Mouse (Mus musculus) ES-E14 (cell line): ENCODE data around the gene Cldnd1. TPM values are rescaled to one million over a fixed set of nuclear protein-coding genes. Genes with fewer than 3 reads are reported as not detected.

Experiments
- DNase-seq: peaks from one replicate; pipeline ENCODE4 v3.0.0-alpha.2; 2013; ENCODE audit warnings: low read depth, low spot score
- H3K27ac ChIP-seq: 2 replicates; pipeline ENCODE4 v1.5.1; 2012; ENCODE audit warnings: low read depth, mild to moderate bottlenecking, low read length, moderate library complexity, mixed read lengths; ENCODE audit not compliant: poor library complexity, insufficient read depth, severe bottlenecking
- H3K36me3 ChIP-seq: 2 replicates; pipeline ENCODE4 v1.6.1; 2012; ENCODE audit warnings: mild to moderate bottlenecking, low read length, moderate library complexity, mixed read lengths; ENCODE audit not compliant: control insufficient read depth, poor library complexity, insufficient read depth, severe bottlenecking
- H3K4me1 ChIP-seq, 2 experiments: fragments of 150-350 bp in 1 of 2; sonication (generic) in 1 of 2; 2 replicates each; pipeline ENCODE4 v1.6.1; 2012; ENCODE audit warnings: low read length in 2 of 2, mild to moderate bottlenecking in 1 of 2, mixed read lengths in 1 of 2; ENCODE audit not compliant: control insufficient read depth in 2 of 2, insufficient read depth in 2 of 2, poor library complexity in 1 of 2
- H3K4me3 ChIP-seq, 2 experiments: fragments of 150-350 bp in 1 of 2; sonication (generic) in 1 of 2; 2 replicates each; pipeline ENCODE4 v1.5.1; 2012; ENCODE audit warnings: low read length in 2 of 2, low read depth in 1 of 2, mild to moderate bottlenecking in 1 of 2, mixed read lengths in 1 of 2; ENCODE audit not compliant: insufficient read depth in 1 of 2, poor library complexity in 1 of 2, severe bottlenecking in 1 of 2
- H3K9ac ChIP-seq: 2 replicates; pipeline ENCODE4 v1.6.1; 2012; ENCODE audit warnings: low read depth, mild to moderate bottlenecking, low read length, mixed read lengths; ENCODE audit not compliant: poor library complexity, insufficient read depth, severe bottlenecking
- H3K9me3 ChIP-seq: fragments of 150-350 bp; sonication (generic); 2 replicates; pipeline ENCODE4 v1.6.1; 2012; ENCODE audit warnings: low read depth, mild to moderate bottlenecking, low read length; ENCODE audit not compliant: control insufficient read depth, insufficient read depth
- CHD2 ChIP-seq: IDR thresholded peaks from 2 replicates; pipeline ENCODE4 v1.6.1; 2014; ENCODE audit warnings: mild to moderate bottlenecking, low read depth, low read length, inconsistent platforms
- HCFC1 ChIP-seq: IDR thresholded peaks from 2 replicates; pipeline ENCODE4 v1.6.1; 2012; ENCODE audit warnings: low read length, inconsistent platforms, borderline replicate concordance; ENCODE audit not compliant: insufficient read depth
- MAFK ChIP-seq: IDR thresholded peaks from 2 replicates; pipeline ENCODE4 v1.6.1; 2014; ENCODE audit warnings: mild to moderate bottlenecking, low read depth, low read length, inconsistent platforms; ENCODE audit not compliant: insufficient read depth
- ZC3H11A ChIP-seq: IDR thresholded peaks from 2 replicates; pipeline ENCODE4 v1.6.1; 2012; ENCODE audit warnings: low read depth, mild to moderate bottlenecking, inconsistent platforms, low read length, borderline replicate concordance
- ZNF384 ChIP-seq: IDR thresholded peaks from 2 replicates; pipeline ENCODE4 v1.6.1; 2012; ENCODE audit warnings: low read depth, low read length, inconsistent platforms
- in situ Hi-C, 2 experiments: fragments of 600-800 bp; cut with MboI; formaldehyde crosslinking; loops; one replicate each; pipeline ENCODE4 v1.15.1; 2025; ENCODE audit warnings: low sequenced_read_pairs in 2 of 2, inconsistent platforms in 1 of 2; ENCODE audit not compliant: unreplicated experiment in 2 of 2
- total RNA-seq: library from RNA; depleted of rRNA; stranded (reverse); fragments of 300-350 nt; gene quantifications from 2 replicates; pipeline ENCODE4 v1.2.3, GENCODE M21; 2012

The Cldnd1 gene
- total RNA-seq, 1 experiment: 32.4 TPM

DNA sequence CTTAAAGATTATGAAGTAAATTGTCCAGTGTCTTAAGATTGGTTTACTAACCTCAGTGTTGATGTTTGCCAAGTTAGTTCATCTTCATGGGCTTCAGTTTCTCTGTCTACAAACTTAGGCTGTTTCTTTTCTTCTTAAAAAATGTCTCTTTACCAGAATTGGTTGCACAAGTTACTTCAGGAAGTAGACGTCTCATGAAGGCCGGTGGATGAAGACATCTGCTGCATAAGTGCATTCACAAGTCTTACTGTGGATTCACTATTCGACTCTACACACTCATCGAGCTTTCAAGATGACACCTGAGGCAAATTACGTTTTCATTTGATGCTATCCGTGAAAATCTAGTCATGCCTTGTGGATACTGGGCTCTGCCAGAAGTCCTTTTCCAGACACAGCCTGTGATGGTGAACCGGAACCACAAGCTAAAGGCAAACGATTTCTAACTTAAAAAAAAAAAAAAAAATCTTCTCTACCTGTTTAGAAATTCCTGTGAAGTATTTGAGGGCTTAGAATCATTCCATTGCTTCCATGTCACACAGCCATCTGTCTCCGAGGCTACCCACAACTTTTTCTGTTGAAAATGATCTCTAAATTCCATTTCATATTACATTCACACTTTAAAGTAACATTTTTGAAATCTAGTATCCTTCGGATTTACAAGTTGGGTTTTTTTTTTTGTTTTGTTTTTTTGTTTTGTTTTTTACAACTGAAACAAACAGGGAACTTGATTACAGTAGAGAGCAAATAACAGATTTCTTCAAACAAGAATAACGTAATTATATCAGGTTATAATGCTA is 832 bp upstream of the Cldnd1 start:
- Histone ChIP-seq H3K4me1 (no peaks in the 10 kb centered on the region), H3K9ac (no peak overlapping the region), H3K9me3 (no peaks in the 10 kb centered on the region), H3K36me3 (peaks cover 5% of the 10 kb centered on the region; the same call in 1 of the 2 replicates), H3K27ac (no peak overlapping the region), H3K4me3 (no peak overlapping the region)
- TF ChIP-seq ZC3H11A (no peak), ZNF384 (no peak), CHD2 (no peak), HCFC1 (no peak), MAFK (no peak)
- DNase-seq: no peak
- in situ Hi-C loops: no loop called here

DNA sequence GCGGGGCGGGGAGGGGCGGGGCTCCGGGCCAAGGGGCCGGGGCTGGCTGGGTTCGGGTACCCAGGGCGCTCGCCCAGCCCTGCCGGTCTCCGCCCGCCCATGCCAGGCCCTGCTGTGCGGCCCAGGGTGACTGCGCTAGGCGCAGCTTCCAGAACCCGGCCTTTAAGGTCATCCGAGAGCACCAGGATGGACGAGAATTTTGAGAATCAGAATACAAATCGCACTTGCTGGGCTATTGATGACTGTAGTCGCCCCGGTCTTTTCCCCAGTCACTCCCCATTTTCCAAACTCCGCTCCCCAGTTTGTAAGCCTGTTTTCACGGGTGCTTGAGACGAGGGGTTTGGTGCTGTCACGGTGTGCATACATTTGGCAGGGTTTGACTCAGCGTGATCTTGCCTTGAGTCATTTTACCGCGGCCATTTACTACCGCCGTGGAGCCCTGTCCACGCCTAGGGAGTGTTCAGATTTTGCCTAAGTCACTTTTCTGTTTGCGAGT is 514 bp downstream of the Cldnd1 start:
- H3K36me3 ChIP-seq: peaks cover 8% of the 10 kb centered on the region; the same call in 1 of the 2 replicates

DNA sequence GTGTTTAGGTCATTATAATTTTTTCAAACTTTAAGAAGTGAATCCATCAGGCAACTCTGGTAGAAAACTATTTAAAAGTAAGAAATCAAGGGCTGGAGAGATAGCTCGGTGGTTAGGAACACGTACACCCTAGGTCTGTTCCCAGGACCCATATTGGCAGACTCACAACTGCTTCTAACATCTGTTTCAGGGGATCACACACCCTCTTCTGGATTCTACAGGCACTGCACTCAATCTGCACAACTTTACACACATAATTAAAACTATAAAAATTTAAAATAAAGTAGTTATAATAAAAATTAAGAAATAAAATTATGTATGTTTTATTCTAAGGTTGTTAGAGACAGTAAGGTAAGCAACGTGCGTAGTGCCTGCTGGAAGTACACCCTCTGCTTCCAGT is 10.5 kb downstream of the Cldnd1 start:
- Histone ChIP-seq H3K9me3 (no peaks in the 10 kb centered on the region), H3K4me3 (no peak overlapping the region), H3K36me3 (no peaks in the 10 kb centered on the region; the same call in 1 of the 2 replicates), H3K4me1 (no peaks in the 10 kb centered on the region), H3K27ac (no peak overlapping the region), H3K9ac (no peak overlapping the region)
- in situ Hi-C loops: no loop called here
- no peak for DNase-seq
- no peak for TF ChIP-seq ZC3H11A
- no peak for TF ChIP-seq HCFC1
- no peak for TF ChIP-seq CHD2
- TF ChIP-seq MAFK: no peak
- no peak for TF ChIP-seq ZNF384

More for the DNA sequence above, 514 bp downstream of the Cldnd1 start:
- Histone ChIP-seq H3K4me3 (peak overlapping the region; percentile 67 to 93), H3K4me1 (no peaks in the 10 kb centered on the region), H3K27ac (peak overlapping the region; percentile 24; the same call in 1 of the 2 replicates), H3K9ac (peak overlapping the region; percentile 77), H3K9me3 (no peaks in the 10 kb centered on the region)
- no peak for DNase-seq
- TF ChIP-seq MAFK (no peak), CHD2 (no peak), HCFC1 (no peak), ZC3H11A (no peak), ZNF384 (no peak)
- in situ Hi-C loops: no loop called here

DNA sequence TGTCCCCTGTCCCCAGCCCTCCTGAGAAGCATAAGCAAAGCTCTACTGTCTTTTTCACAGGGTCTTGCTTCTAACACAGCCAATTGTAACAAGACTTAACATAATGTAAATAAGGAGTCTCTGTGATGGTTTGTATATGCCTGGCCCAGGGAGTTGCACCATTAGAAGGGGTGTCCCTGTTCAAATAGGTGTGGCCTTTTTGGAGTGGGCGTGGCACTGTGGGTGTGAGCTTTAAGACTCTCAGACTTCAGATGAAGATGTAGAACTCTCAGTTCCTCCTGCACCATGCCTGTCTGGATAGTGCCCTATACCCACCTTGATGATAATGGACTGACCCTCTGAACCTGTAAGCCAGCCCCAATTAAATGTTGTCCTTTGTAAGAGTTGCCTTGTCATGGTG is 11.1 kb downstream of the Cldnd1 start:
- no peak overlapping the region for H3K27ac ChIP-seq
- in situ Hi-C loops: no loop called here
- H3K4me1 ChIP-seq: no peaks in the 10 kb centered on the region
- TF ChIP-seq ZNF384 (no peak), MAFK (no peak), CHD2 (no peak), HCFC1 (no peak), ZC3H11A (no peak)
- no peak overlapping the region for H3K9ac ChIP-seq
- no peak for DNase-seq
- no peak overlapping the region for H3K4me3 ChIP-seq
- no peaks in the 10 kb centered on the region for H3K9me3 ChIP-seq
- H3K36me3 ChIP-seq: no peaks in the 10 kb centered on the region; the same call in 1 of the 2 replicates
